Mouse (Mus musculus) MEL (cell line): ENCODE data around the gene Gm49318. TPM values are rescaled to one million over a fixed set of nuclear protein-coding genes. Genes with fewer than 3 reads are reported as not detected.

Source experiments
- DNase-seq: peaks from one replicate; pipeline ENCODE4 v3.0.0; 2011; ENCODE audit warnings: low read depth, low spot score
- H3K27ac ChIP-seq: 2 replicates; pipeline ENCODE4 v1.5.1; 2012; ENCODE audit warnings: low read depth, mild to moderate bottlenecking, control low read depth, low read length, moderate library complexity; ENCODE audit not compliant: control insufficient read depth
- H3K27me3 ChIP-seq, 2 experiments: fragments of 150-350 bp in 1 of 2; sonication (generic) in 1 of 2; 2 replicates each; pipeline ENCODE4 v1.6.1; 2012; ENCODE audit warnings: low read length in 2 of 2, mild to moderate bottlenecking in 2 of 2, improper control_type of control experiment in 1 of 2, moderate library complexity in 1 of 2; ENCODE audit not compliant: insufficient read depth in 2 of 2, control insufficient read depth in 1 of 2
- H3K36me3 ChIP-seq, 2 experiments: 2 replicates each; pipeline ENCODE4 v1.6.1; 2012 to 2014; ENCODE audit warnings: low read length in 2 of 2, improper control_type of control experiment in 1 of 2, inconsistent platforms in 1 of 2, mild to moderate bottlenecking in 1 of 2; ENCODE audit not compliant: insufficient read depth in 2 of 2, control insufficient read depth in 1 of 2
- H3K4me1 ChIP-seq, 2 experiments: fragments of 150-350 bp in 1 of 2; sonication (generic) in 1 of 2; 2 replicates each; pipeline ENCODE4 v1.6.1; 2012; ENCODE audit warnings: low read length in 2 of 2, improper control_type of control experiment in 1 of 2, mild to moderate bottlenecking in 1 of 2; ENCODE audit not compliant: insufficient read depth in 2 of 2, control insufficient read depth in 1 of 2
- H3K4me3 ChIP-seq, 2 experiments: fragments of 150-350 bp in 1 of 2; sonication (generic) in 1 of 2; 2 replicates each; pipeline ENCODE4 v1.5.1; 2012; ENCODE audit warnings: low read depth in 2 of 2, low read length in 2 of 2, mild to moderate bottlenecking in 2 of 2, moderate library complexity in 2 of 2, control low read depth in 1 of 2, improper control_type of control experiment in 1 of 2; ENCODE audit not compliant: control insufficient read depth in 1 of 2, insufficient read depth in 1 of 2
- H3K79me2 ChIP-seq: 2 replicates; pipeline ENCODE4 v1.6.1; 2012; ENCODE audit warnings: mild to moderate bottlenecking, low read length, moderate library complexity; ENCODE audit not compliant: control insufficient read depth, poor library complexity, insufficient read depth
- H3K9ac ChIP-seq: 2 replicates; pipeline ENCODE4 v1.6.1; 2012; ENCODE audit warnings: low read depth, mild to moderate bottlenecking, control low read depth, low read length, moderate library complexity; ENCODE audit not compliant: control insufficient read depth, poor library complexity, severe bottlenecking
- H3K9me3 ChIP-seq: fragments of 150-350 bp; sonication (generic); replicated peaks from 2 replicates; pipeline ENCODE4 v1.6.1; 2012; ENCODE audit warnings: mild to moderate bottlenecking, low read length, improper control_type of control experiment, moderate library complexity; ENCODE audit not compliant: insufficient read depth
- BHLHE40 ChIP-seq: IDR thresholded peaks from 2 replicates; pipeline ENCODE4 v1.6.1; 2012; ENCODE audit warnings: low read depth, mild to moderate bottlenecking, inconsistent platforms, low read length, improper control_type of control experiment, borderline replicate concordance
- CHD1 ChIP-seq: IDR thresholded peaks from 2 replicates; pipeline ENCODE4 v1.6.1; 2012; ENCODE audit warnings: low read depth, mild to moderate bottlenecking, inconsistent platforms, low read length, improper control_type of control experiment
- CHD2 ChIP-seq: IDR thresholded peaks from 2 replicates; pipeline ENCODE4 v1.6.1; 2011; ENCODE audit warnings: low read length, improper control_type of control experiment
- CTCF ChIP-seq, 3 experiments: IDR thresholded peaks in 2 of 3; conservative IDR thresholded peaks in 1 of 3; 2 replicates each; pipeline ENCODE4 v1.5.1; 2011 to 2012; ENCODE audit warnings: low read length in 3 of 3, low read depth in 2 of 3, mild to moderate bottlenecking in 2 of 3, improper control_type of control experiment in 1 of 3, inconsistent platforms in 1 of 3, mixed read lengths in 1 of 3, moderate library complexity in 1 of 3; ENCODE audit not compliant: control insufficient read depth in 1 of 3, insufficient read depth in 1 of 3, poor library complexity in 1 of 3, severe bottlenecking in 1 of 3
- E2F4 ChIP-seq: IDR thresholded peaks from 2 replicates; pipeline ENCODE4 v1.6.1; 2011; ENCODE audit warnings: low read depth, low read length, improper control_type of control experiment, borderline replicate concordance
- EP300 ChIP-seq, 2 experiments: IDR thresholded peaks; 2 replicates each; pipeline ENCODE4 v1.6.1; 2011; ENCODE audit warnings: improper control_type of control experiment in 2 of 2, low read length in 2 of 2, low read depth in 1 of 2, mild to moderate bottlenecking in 1 of 2
- ETS1 ChIP-seq: IDR thresholded peaks from 2 replicates; pipeline ENCODE4 v1.6.1; 2012; ENCODE audit warnings: low read depth, mild to moderate bottlenecking, inconsistent platforms, low read length, improper control_type of control experiment, moderate library complexity
- GABPA ChIP-seq: IDR thresholded peaks from 2 replicates; pipeline ENCODE4 v1.6.1; 2012; ENCODE audit warnings: low read depth, mild to moderate bottlenecking, inconsistent platforms, low read length, improper control_type of control experiment, moderate library complexity
- GATA1 ChIP-seq: IDR thresholded peaks from 2 replicates; pipeline ENCODE4 v1.6.1; 2011; ENCODE audit warnings: low read depth, low read length, improper control_type of control experiment
- HCFC1 ChIP-seq: IDR thresholded peaks from 2 replicates; pipeline ENCODE4 v1.6.1; 2012; ENCODE audit warnings: low read depth, mild to moderate bottlenecking, inconsistent platforms, low read length, improper control_type of control experiment, moderate library complexity
- JUND ChIP-seq: IDR thresholded peaks from 2 replicates; pipeline ENCODE4 v1.6.1; 2011; ENCODE audit warnings: low read depth, mild to moderate bottlenecking, improper control_type of control experiment, low read length
- KAT2A ChIP-seq: conservative IDR thresholded peaks from 2 replicates; pipeline ENCODE4 v1.6.1; 2012; ENCODE audit warnings: low read depth, low read length, improper control_type of control experiment, inconsistent platforms
- MAFK ChIP-seq: IDR thresholded peaks from 2 replicates; pipeline ENCODE4 v1.6.1; 2011; ENCODE audit warnings: low read depth, mild to moderate bottlenecking, low read length, improper control_type of control experiment, borderline replicate concordance
- MAX ChIP-seq: IDR thresholded peaks from 2 replicates; pipeline ENCODE4 v1.6.1; 2011; ENCODE audit warnings: low read length, improper control_type of control experiment
- MAZ ChIP-seq: IDR thresholded peaks from 2 replicates; pipeline ENCODE4 v1.6.1; 2012; ENCODE audit warnings: low read depth, mild to moderate bottlenecking, inconsistent platforms, low read length, improper control_type of control experiment
- MXI1 ChIP-seq: IDR thresholded peaks from 2 replicates; pipeline ENCODE4 v1.6.1; 2011; ENCODE audit warnings: mild to moderate bottlenecking, low read depth, low read length, improper control_type of control experiment
- MYB ChIP-seq: IDR thresholded peaks from 2 replicates; pipeline ENCODE4 v1.6.1; 2011; ENCODE audit warnings: mild to moderate bottlenecking, low read depth, low read length, improper control_type of control experiment
- MYC ChIP-seq: IDR thresholded peaks from 2 replicates; pipeline ENCODE4 v1.6.1; 2011; ENCODE audit warnings: low read depth, mild to moderate bottlenecking, low read length, improper control_type of control experiment, moderate library complexity
- NELFE ChIP-seq: IDR thresholded peaks from 2 replicates; pipeline ENCODE4 v1.6.1; 2011; ENCODE audit warnings: low read depth, low read length, improper control_type of control experiment
- NRF1 ChIP-seq: IDR thresholded peaks from 2 replicates; pipeline ENCODE4 v1.6.1; 2014; ENCODE audit warnings: low read depth, mild to moderate bottlenecking, inconsistent platforms, low read length, improper control_type of control experiment, moderate library complexity; ENCODE audit not compliant: poor library complexity, insufficient read depth, severe bottlenecking
- POLR2AphosphoS2 ChIP-seq: IDR thresholded peaks from 2 replicates; pipeline ENCODE4 v1.6.1; 2011; ENCODE audit warnings: low read length, improper control_type of control experiment
- POLR2AphosphoS5 ChIP-seq: IDR thresholded peaks from 2 replicates; pipeline ENCODE4 v1.6.1; 2012; ENCODE audit warnings: low read depth, borderline replicate concordance, mild to moderate bottlenecking, inconsistent platforms, low read length, moderate library complexity, mixed read lengths
- RAD21 ChIP-seq: IDR thresholded peaks from 2 replicates; pipeline ENCODE4 v1.6.1; 2011; ENCODE audit warnings: mild to moderate bottlenecking, low read depth, low read length, improper control_type of control experiment
- RCOR1 ChIP-seq: IDR thresholded peaks from 2 replicates; pipeline ENCODE4 v1.6.1; 2012; ENCODE audit warnings: low read depth, mild to moderate bottlenecking, inconsistent platforms, low read length, improper control_type of control experiment
- SIN3A ChIP-seq: IDR thresholded peaks from 2 replicates; pipeline ENCODE4 v1.6.1; 2012; ENCODE audit warnings: low read length, improper control_type of control experiment, inconsistent platforms
- SMC3 ChIP-seq: IDR thresholded peaks from 2 replicates; pipeline ENCODE4 v1.6.1; 2011; ENCODE audit warnings: low read depth, low read length, improper control_type of control experiment
- TAL1 ChIP-seq: IDR thresholded peaks from 2 replicates; pipeline ENCODE4 v1.6.1; 2012; ENCODE audit warnings: mild to moderate bottlenecking, inconsistent platforms, low read length, moderate library complexity, mixed read lengths
- TBP ChIP-seq: IDR thresholded peaks from 2 replicates; pipeline ENCODE4 v1.8.0; 2011; ENCODE audit warnings: low read depth, low read length, improper control_type of control experiment
- TCF12 ChIP-seq: IDR thresholded peaks from 2 replicates; pipeline ENCODE4 v1.6.1; 2014; ENCODE audit warnings: low read depth, mild to moderate bottlenecking, inconsistent platforms, low read length, improper control_type of control experiment, moderate library complexity
- UBTF ChIP-seq: IDR thresholded peaks from 2 replicates; pipeline ENCODE4 v1.6.1; 2012; ENCODE audit warnings: low read depth, mild to moderate bottlenecking, inconsistent platforms, low read length, improper control_type of control experiment, moderate library complexity, borderline replicate concordance; ENCODE audit not compliant: insufficient read depth
- USF1 ChIP-seq: IDR thresholded peaks from 2 replicates; pipeline ENCODE4 v1.6.1; 2014; ENCODE audit warnings: low read depth, mild to moderate bottlenecking, inconsistent platforms, low read length, improper control_type of control experiment, moderate library complexity
- USF2 ChIP-seq, 2 experiments: IDR thresholded peaks; 2 replicates each; pipeline ENCODE4 v1.6.1; 2011 to 2012; ENCODE audit warnings: improper control_type of control experiment in 2 of 2, low read length in 2 of 2, borderline replicate concordance in 1 of 2, inconsistent platforms in 1 of 2, low read depth in 1 of 2, mild to moderate bottlenecking in 1 of 2; ENCODE audit not compliant: insufficient read depth in 1 of 2
- ZC3H11A ChIP-seq: IDR thresholded peaks from 2 replicates; pipeline ENCODE4 v1.6.1; 2012; ENCODE audit warnings: low read depth, mild to moderate bottlenecking, inconsistent platforms, low read length, improper control_type of control experiment
- ZKSCAN1 ChIP-seq: IDR thresholded peaks from 2 replicates; pipeline ENCODE4 v1.6.1; 2012; ENCODE audit warnings: low read depth, mild to moderate bottlenecking, inconsistent platforms, low read length, improper control_type of control experiment, moderate library complexity
- ZMIZ1 ChIP-seq: IDR thresholded peaks from 2 replicates; pipeline ENCODE4 v1.6.1; 2012; ENCODE audit warnings: low read depth, mild to moderate bottlenecking, inconsistent platforms, low read length, improper control_type of control experiment, moderate library complexity
- ZNF384 ChIP-seq: IDR thresholded peaks from 2 replicates; pipeline ENCODE4 v1.6.1; 2012; ENCODE audit warnings: low read depth, mild to moderate bottlenecking, inconsistent platforms, low read length, improper control_type of control experiment
- polyA plus RNA-seq, 2 experiments: library from polyadenylated mRNA; stranded (reverse) in 1 of 2; unstranded in 1 of 2; fragments of >175 nt in 1 of 2; fragments of >200 nt in 1 of 2; gene quantifications; 2 replicates each; pipeline versions ENCODE4 v1.2.1 to v1.2.4; 2012; ENCODE audit warnings: low replicate concordance in 2 of 2, low read depth in 1 of 2; ENCODE audit not compliant: insufficient read length in 2 of 2, insufficient read depth in 1 of 2, missing spikeins in 1 of 2
- total RNA-seq: library from RNA; depleted of rRNA; stranded (reverse); fragments of 300-350 nt; gene quantifications from 2 replicates; pipeline ENCODE4 v1.2.3, GENCODE M21; 2012

Gm49318 gene
- total and polyA plus RNA-seq, 3 experiments: not detected

DNA sequence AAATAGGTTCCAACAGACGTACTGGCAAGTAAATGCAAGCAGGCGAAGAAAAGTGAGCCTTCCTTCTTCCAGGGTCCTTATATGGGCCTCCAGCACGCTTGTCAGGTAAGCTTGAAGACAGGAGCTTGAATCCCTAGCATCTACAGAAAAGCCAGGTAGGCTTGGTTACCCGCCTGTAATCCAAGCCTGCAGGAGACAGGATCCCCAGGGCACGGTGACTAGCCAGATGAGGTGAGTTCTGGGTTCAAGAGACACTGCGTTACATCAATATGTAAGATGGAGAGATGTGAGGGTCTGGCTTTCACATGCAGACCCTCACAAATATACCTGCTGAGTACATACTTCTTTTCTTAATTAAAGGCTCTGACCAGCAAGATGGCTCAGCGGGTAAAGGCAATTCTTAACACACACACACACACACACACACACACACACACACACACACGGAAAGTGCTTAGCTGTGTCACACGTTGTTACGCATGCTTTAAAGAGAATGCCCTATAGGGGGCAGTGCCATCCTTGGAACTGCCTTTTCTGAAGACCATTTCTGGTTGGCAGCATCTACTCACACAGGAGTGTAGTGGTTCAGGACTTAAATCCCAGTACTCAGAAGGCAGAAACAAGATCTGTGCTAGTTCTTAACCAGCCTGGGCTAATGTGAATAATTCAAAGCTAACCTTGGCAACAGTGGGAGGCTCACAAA lies 46.8 kb upstream of the Gm49318 start:
- peak; percentile 97 for DNase-seq
- H3K36me3 ChIP-seq: peaks cover 0 to 30% of the 10 kb centered on the region in 2 experiments; a peak in 3 of 4 replicates
- peaks cover 13% of the 10 kb centered on the region for H3K79me2 ChIP-seq
- no peak overlapping the region for H3K27ac ChIP-seq
- H3K4me1 ChIP-seq: peaks cover 16 to 46% of the 10 kb centered on the region in 2 experiments
- H3K4me3 ChIP-seq: peak overlapping the region; percentile 62 to 70
- H3K9ac ChIP-seq: peak overlapping the region; percentile 60
- no peaks in the 10 kb centered on the region for H3K9me3 ChIP-seq
- H3K27me3 ChIP-seq: no peaks in the 10 kb centered on the region
- TF ChIP-seq MAX (no peak; the same call in 1 of the 2 replicates), BHLHE40 (0 out of 2 replicates have a peak, but pooled peaks have one; percentile 5), ETS1 (no peak), KAT2A (no peak), NELFE (no peak), RAD21 (peak; percentile 84), ZKSCAN1 (no peak), CHD1 (0 out of 2 replicates have a peak, but pooled peaks have one; percentile 66), MAFK (no peak), TBP (peak; percentile 57; the same call in 1 of the 2 replicates), UBTF (no peak), JUND (peak; percentile 36), ZMIZ1 (no peak), POLR2AphosphoS5 (no peak), MYC (peak; percentile 94), MXI1 (peak; percentile 67; the same call in 1 of the 2 replicates), EP300 (IDR thresholded peaks at IDR 0.05; ENCODE audit: low read depth in 1 of 2, low read length in 2 of 2) (no peak), GABPA (no peak), CTCF (IDR thresholded peaks at IDR 0.05 in 2 of 3, conservative IDR thresholded peaks at IDR 0.05 in 1 of 3; ENCODE audit: control insufficient read depth in 1 of 3, insufficient read depth in 1 of 3, low read depth in 2 of 3, low read length in 3 of 3, poor library complexity in 1 of 3, severe bottlenecking in 1 of 3) (peak in 2 of 3 experiments; percentile 89 to 96; a peak in 4 of 6 replicates), NRF1 (no peak), ZNF384 (no peak), GATA1 (no peak), TCF12 (0 out of 2 replicates have a peak, but pooled peaks have one; percentile 20), MYB (no peak), SIN3A (0 out of 2 replicates have a peak, but pooled peaks have one; percentile 5), CHD2 (no peak), USF1 (no peak; the same call in 1 of the 2 replicates), SMC3 (peak; percentile 80), ZC3H11A (peak; percentile 80), POLR2AphosphoS2 (no peak), USF2 (IDR thresholded peaks at IDR 0.05; ENCODE audit: borderline replicate concordance in 1 of 2, insufficient read depth in 1 of 2, low read depth in 1 of 2, low read length in 2 of 2) (no peak), HCFC1 (0 out of 2 replicates have a peak, but pooled peaks have one; percentile 59), E2F4 (no peak), RCOR1 (no peak), MAZ (no peak), TAL1 (no peak)
